Mouse (Mus musculus) lung, postnatal 0 days (tissue): ENCODE results near the gene Klhl12. TPM values are rescaled to one million over a fixed set of nuclear protein-coding genes. Genes with fewer than 3 reads are reported as not detected.

ENCODE experiments used
- ATAC-seq: fragments of 200-750 bp; cut with Nextera tagmentation; 2 replicates; pipeline ENCODE4 v1.8.0; 2017; ENCODE audit warnings: moderate library complexity
- DNase-seq: peaks from one replicate; pipeline ENCODE4 v3.0.0-alpha.2; 2016; ENCODE audit warnings: low spot score
- H3K27ac ChIP-seq: fragments of 300-500 bp; sonication (generic); 2 replicates; pipeline ENCODE4 v1.5.1; 2014; ENCODE audit warnings: antibody characterized with exemption, mild to moderate bottlenecking, low read length, mixed read lengths
- H3K27me3 ChIP-seq: fragments of 300-500 bp; sonication (generic); replicated peaks from 2 replicates; pipeline ENCODE4 v1.6.1; 2014; ENCODE audit warnings: low read length, mixed read lengths; ENCODE audit not compliant: insufficient read depth
- H3K36me3 ChIP-seq: fragments of 300-500 bp; sonication (generic); 2 replicates; pipeline ENCODE4 v1.6.1; 2014; ENCODE audit warnings: low read length, mixed read lengths; ENCODE audit not compliant: insufficient read depth
- H3K4me1 ChIP-seq: fragments of 300-500 bp; sonication (generic); 2 replicates; pipeline ENCODE4 v1.6.1; 2014; ENCODE audit warnings: antibody characterized with exemption, low read depth, low read length, mixed read lengths; ENCODE audit not compliant: insufficient read depth
- H3K4me2 ChIP-seq: fragments of 300-500 bp; sonication (generic); replicated peaks from 2 replicates; pipeline ENCODE4 v1.6.1; 2014; ENCODE audit warnings: low read depth, mild to moderate bottlenecking, low read length, moderate library complexity, mixed read lengths
- H3K4me3 ChIP-seq: fragments of 300-500 bp; sonication (generic); 2 replicates; pipeline ENCODE4 v1.5.1; 2014; ENCODE audit warnings: low read depth, low read length
- H3K9ac ChIP-seq: fragments of 300-500 bp; sonication (generic); replicated peaks from 2 replicates; pipeline ENCODE4 v1.6.1; 2014; ENCODE audit warnings: low read depth, mild to moderate bottlenecking
- H3K9me3 ChIP-seq: fragments of 300-500 bp; sonication (generic); 2 replicates; pipeline ENCODE4 v1.6.1; 2016; ENCODE audit warnings: low read length, mixed read lengths
- CTCF ChIP-seq: IDR thresholded peaks from 2 replicates; pipeline ENCODE4 v1.5.1; 2016; ENCODE audit warnings: antibody characterized with exemption, mild to moderate bottlenecking
- EP300 ChIP-seq: IDR thresholded peaks from 2 replicates; pipeline ENCODE4 v1.6.1; 2016; ENCODE audit warnings: antibody characterized with exemption, mild to moderate bottlenecking, control low read depth
- WGBS: fragments of 180-500 bp; shearing (Covaris S2); extraction: QIAGEN DNeasy Blood & Tissue Kit; methylation state at CpG from one replicate; pipeline ENCODE4 v1.1.7; 2014; 5-methylcytosine and 5-hydroxymethylcytosine counted together
- polyA plus RNA-seq: library from polyadenylated mRNA; unstranded; fragments of >200 nt; fragmentation: Nextera tagmentation; extraction: Ambion mirVana; gene quantifications from 2 replicates; pipeline ENCODE4 v1.2.1, GENCODE M21; 2015

Klhl12 gene
- polyA plus RNA-seq, 1 experiment from 2014 or later: 11.3 TPM

DNA sequence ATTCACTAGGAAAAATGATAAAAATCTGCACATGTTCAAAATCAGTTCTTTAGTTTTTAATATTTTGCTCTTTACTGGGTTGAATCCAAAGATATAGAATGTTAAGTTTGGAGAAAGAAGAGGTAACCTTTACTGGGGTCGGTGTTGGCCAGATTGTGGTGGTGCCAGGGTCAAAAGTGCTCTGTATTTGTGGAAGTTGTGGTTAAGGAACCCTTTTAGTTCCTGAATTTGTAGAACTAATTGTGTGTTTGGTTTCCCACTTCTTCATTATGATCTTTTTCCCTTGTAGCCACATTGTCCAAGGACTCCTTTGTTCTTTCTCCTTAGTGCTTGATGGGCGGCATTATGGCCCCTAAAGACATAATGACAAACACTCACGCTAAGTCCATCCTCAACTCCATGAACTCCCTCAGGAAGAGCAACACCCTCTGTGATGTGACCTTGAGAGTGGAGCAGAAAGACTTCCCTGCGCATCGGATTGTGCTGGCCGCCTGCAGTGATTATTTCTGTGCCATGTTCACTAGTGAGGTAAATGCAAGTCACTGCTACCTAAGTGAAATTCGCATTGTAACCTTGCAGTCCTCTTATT, 2.9 kb downstream of the Klhl12 start:
- H3K27me3 ChIP-seq: no peaks in the 10 kb centered on the region
- H3K4me1 ChIP-seq: peaks cover 5% of the 10 kb centered on the region; the same call in 1 of the 2 replicates
- peaks cover 7% of the 10 kb centered on the region; the same call in 1 of the 2 replicates for H3K36me3 ChIP-seq
- TF ChIP-seq EP300 (no peak), CTCF (no peak)
- no peak overlapping the region for H3K4me2 ChIP-seq
- no peak overlapping the region for H3K27ac ChIP-seq
- DNase-seq (peak; percentile 16), ATAC-seq (no peak)
- no peak overlapping the region for H3K9ac ChIP-seq
- H3K9me3 ChIP-seq: no peaks in the 10 kb centered on the region
- WGBS: 86% methylated on average over 7 of the region's 7 CpGs
- no peak overlapping the region for H3K4me3 ChIP-seq

DNA sequence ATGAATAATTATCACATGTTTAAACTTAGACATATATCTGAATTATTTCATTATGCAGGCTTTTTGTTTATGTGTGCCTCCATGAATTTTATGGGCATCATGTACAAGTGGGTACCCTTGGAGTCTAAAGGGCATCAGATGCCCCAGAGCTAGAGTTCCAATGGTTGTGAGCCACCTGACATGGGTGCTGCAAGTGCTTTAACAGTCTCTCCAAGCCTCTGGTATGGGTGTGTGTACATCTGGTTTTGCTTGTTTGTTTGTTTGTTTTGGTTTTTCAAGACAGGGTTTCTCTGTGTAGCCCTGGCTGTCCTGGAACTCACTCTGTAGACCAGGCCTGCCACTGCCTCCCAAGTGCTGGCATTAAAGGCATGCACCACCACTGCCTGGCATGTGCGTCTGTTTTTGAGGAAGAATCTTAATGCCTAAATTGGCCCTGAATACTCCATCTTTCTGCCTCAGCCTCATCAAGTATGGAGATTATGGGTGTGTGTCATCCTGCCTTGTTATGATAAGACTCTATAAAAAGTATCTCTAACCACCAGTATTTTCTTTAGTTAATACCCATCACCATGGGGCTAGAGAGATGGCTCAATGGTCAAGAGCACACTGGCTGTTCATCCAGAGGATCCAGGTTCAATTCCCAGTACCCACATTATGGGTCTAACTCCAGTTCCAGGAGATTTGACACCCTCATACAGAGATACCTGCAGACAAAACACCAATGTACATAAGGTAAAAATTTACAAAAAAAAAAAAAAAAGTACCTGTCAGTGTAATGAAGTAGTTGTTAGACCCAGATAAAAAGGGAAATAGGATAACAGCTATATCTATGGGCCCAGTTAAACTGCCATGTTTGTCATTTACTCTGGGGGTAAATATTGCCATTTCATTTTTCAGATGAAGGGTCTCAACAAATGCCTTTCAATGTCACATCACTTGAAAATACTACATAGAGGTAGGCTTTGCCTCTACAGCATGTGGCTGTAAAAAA, 5.3 kb downstream of the Klhl12 start:
- DNase-seq: no peak
- no peak for TF ChIP-seq CTCF
- TF ChIP-seq EP300: no peak
- no peak for ATAC-seq
- peaks cover 5% of the 10 kb centered on the region; the same call in 1 of the 2 replicates for H3K4me1 ChIP-seq
- no peak overlapping the region for H3K9ac ChIP-seq
- no peaks in the 10 kb centered on the region for H3K9me3 ChIP-seq
- H3K4me3 ChIP-seq: no peak overlapping the region
- 91% methylated on average over 1 of the region's 1 CpGs for WGBS
- no peak overlapping the region for H3K27ac ChIP-seq
- H3K4me2 ChIP-seq: no peak overlapping the region
- no peaks in the 10 kb centered on the region for H3K27me3 ChIP-seq
- H3K36me3 ChIP-seq: peaks cover 16% of the 10 kb centered on the region; the same call in 1 of the 2 replicates

DNA sequence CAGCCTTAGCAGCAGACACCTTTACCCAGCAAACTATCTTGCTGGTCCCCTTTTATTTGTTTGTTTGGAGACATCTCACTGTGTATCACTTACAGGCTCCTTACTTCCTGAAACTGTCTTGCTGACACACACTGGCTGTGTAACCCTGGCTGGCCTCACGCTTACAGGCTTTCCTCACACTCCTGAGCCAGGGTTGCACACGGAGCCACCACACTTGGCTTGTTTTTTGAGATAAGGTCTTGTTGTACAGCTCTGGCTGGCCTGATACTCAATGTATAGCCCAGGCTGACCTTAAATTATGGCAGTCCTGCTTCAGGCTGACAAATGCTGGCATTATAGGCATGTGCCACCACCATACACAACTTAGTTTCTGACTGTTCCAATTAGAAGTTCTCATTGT, 29.3 kb downstream of the Klhl12 start:
- Histone ChIP-seq H3K9me3 (no peaks in the 10 kb centered on the region), H3K27me3 (no peaks in the 10 kb centered on the region), H3K4me2 (no peak overlapping the region), H3K4me3 (no peak overlapping the region), H3K36me3 (peaks cover 26% of the 10 kb centered on the region), H3K27ac (no peak overlapping the region), H3K4me1 (no peaks in the 10 kb centered on the region), H3K9ac (no peak overlapping the region)
- no peak for TF ChIP-seq CTCF
- TF ChIP-seq EP300: no peak
- 75% methylated on average over 2 of the region's 2 CpGs for WGBS
- ATAC-seq (no peak), DNase-seq (no peak)

DNA sequence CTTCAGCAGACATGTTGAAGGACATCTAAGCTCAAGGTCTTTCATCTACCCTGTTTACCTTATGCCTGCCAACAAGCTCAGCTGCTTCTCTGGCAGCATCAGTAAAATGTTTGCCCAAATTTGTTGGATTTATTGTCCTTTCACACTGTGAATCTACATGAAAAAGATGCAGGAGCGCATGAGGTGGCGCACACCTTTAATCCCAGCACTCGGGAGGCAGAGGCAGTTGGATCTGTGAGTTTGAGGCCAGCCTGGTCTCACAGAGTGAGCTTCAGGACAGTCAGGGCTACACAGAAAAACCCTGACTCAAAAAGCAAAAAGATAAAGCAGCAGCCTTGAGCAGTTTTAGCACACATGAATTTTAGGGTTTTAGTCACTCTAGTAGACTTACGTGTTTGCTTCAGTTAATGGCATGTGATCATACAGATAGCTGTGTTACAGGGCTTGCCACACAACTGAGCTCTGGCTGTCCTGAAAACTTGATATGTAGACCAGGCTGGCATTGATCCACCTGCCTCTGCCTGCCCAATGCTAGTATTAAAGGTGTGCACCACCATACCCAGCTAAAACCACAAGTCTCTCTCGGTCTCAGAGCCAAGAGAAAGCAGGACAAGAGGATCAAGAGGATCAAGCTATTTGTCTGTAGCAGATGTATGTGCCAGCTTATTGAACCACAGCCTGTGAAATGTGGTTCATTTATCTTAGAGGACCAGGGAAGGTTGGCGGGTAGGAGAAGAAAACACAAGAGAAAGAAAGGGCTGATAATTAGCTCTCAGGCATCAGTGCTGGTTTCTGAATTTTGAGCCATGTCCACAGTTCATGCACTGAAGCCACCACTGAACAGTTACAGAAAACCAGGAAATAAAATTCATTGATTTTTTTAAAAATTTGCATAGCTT, 35.8 kb downstream of the Klhl12 start:
- TF ChIP-seq EP300 (no peak), CTCF (no peak)
- WGBS: 93% methylated on average over 6 of the region's 6 CpGs

DNA sequence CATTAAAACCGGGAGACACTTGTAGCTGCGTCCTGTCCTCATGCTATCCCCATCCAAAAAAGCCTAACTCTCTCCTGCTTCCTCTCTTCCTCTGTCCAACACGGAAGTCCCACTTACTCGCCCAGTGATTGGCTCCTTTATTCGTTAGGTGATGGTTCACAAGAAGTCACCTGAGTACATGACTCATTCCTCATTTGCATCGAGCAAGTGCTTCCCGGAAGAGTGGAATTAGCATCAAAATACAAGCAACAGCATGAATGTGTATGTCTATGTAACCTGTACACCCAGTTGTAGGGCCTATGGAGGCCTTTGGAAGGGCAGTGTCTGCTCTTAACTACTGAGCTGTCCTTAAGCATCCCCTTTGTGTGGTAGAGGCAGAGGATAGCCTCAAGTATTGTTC, 36.9 kb downstream of the Klhl12 start:
- no peak for ATAC-seq

More for the DNA sequence above, 35.8 kb downstream of the Klhl12 start:
- peaks cover 14% of the 10 kb centered on the region; the same call in 1 of the 2 replicates for H3K36me3 ChIP-seq
- peaks cover 6% of the 10 kb centered on the region; the same call in 1 of the 2 replicates for H3K4me1 ChIP-seq
- ATAC-seq: no peak
- no peak overlapping the region for H3K27ac ChIP-seq
- no peak overlapping the region for H3K4me3 ChIP-seq
- no peak overlapping the region for H3K4me2 ChIP-seq
- H3K27me3 ChIP-seq: no peaks in the 10 kb centered on the region
- no peak overlapping the region for H3K9ac ChIP-seq
- no peak for DNase-seq
- H3K9me3 ChIP-seq: no peaks in the 10 kb centered on the region

More for the DNA sequence above, 36.9 kb downstream of the Klhl12 start:
- Histone ChIP-seq H3K27me3 (no peaks in the 10 kb centered on the region), H3K9ac (no peak overlapping the region), H3K4me1 (peaks cover 6% of the 10 kb centered on the region; the same call in 1 of the 2 replicates), H3K36me3 (peaks cover 14% of the 10 kb centered on the region; the same call in 1 of the 2 replicates), H3K9me3 (no peaks in the 10 kb centered on the region), H3K4me2 (no peak overlapping the region), H3K4me3 (no peak overlapping the region), H3K27ac (no peak overlapping the region)
- WGBS: 70% methylated on average over 7 of the region's 7 CpGs
- DNase-seq: no peak
- TF ChIP-seq EP300 (no peak), CTCF (no peak)
